Mouse (Mus musculus): Measurements from ENCODE around the gene Eipr1.
"Not testable (repeated sequence)": the region's sequence is repeated elsewhere in the genome, so short reads cannot be mapped to it uniquely, and the experiment has no call there.

Eipr1 gene

GRCm38 (mm10) chr12:28751508-28752263 lies at the start of gene Eipr1:
Gene Eipr1 (plus strand): TSS chr12:28751803.
- peak; percentile 95 for DNase-seq

GRCm38 (mm10) chr12:28704381-28704780 lies 47.2 kb upstream of the Eipr1 start:
- no peak for DNase-seq

GRCm38 (mm10) chr12:28705204-28705603 lies 46.4 kb upstream of the Eipr1 start:
- DNase-seq, result no peak

DNA sequence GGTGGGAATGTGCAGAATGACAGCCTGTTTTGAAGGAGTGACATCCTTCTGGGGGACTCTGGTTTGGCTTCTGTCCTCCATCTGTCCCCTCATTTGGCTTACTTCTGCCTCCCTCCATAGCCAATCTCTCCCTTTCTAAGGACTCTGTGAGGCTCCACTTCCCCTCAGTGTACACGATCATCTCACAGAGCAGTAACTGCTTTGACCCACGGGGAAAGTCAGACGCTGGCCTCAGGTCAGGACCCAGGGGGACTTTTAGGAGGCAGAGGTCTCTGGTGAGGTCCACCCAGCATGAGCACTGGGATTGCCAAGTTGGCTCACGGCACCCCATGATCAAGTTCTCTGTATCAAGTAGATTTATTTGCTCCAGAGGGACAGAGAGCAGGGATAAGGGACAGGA lies 43.4 kb upstream of the Eipr1 start:
- DNase-seq, result no peak

- no peak for DNase-seq
These were observed 40.9 kb upstream of the Eipr1 start for GRCm38 (mm10) chr12:28710566-28711185.

- DNase-seq, result no peak
These were observed 36.6 kb upstream of the Eipr1 start for GRCm38 (mm10) chr12:28714822-28715632.

DNA sequence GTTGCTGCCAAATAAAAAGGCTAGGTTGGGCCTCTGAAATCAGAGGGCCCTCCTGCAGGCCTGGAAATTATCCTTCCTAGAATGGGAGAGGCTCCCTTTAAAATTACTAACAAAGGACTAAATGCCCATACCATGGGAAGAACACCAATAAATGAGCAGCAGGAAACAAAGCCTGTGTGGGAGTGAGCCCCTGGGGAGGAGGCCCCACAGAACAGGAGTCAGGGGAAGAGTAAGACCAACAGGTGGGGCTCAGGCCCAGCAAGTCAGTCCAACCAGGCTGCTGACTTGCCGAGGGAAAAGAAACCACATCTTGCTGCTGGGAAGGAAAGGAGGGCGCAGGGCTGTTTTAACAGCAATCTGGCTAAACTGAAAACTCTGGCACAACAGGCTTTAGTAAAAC lies 34.5 kb upstream of the Eipr1 start:
- no peak for DNase-seq

GRCm38 (mm10) chr12:28718106-28718505 lies 33.5 kb upstream of the Eipr1 start:
- peak; percentile 59 for DNase-seq

DNA sequence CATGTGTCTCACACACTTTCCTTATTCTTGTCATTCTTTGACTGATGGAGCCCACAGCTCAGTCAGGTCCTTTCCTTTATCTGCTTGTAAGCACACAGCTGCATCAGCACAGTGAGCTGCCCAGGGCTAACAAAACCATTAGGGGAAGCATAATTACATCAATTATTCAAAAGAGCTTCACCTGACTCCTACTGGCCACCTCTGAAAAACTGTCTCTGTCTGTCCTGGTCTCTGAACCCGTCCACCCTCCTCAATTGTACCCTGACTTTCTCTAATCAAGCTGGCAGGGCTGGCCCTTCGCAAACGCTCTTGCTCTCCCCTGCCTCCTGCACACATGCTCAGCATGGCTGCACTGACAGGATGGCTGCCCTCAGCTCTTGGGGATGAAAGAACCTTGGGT lies 27.2 kb upstream of the Eipr1 start:
- no peak for DNase-seq

- no peak for DNase-seq
These were observed 25.4 kb upstream of the Eipr1 start for GRCm38 (mm10) chr12:28726204-28726603.

- DNase-seq, result no peak
These were observed 24.5 kb upstream of the Eipr1 start for GRCm38 (mm10) chr12:28727061-28727460.

DNA sequence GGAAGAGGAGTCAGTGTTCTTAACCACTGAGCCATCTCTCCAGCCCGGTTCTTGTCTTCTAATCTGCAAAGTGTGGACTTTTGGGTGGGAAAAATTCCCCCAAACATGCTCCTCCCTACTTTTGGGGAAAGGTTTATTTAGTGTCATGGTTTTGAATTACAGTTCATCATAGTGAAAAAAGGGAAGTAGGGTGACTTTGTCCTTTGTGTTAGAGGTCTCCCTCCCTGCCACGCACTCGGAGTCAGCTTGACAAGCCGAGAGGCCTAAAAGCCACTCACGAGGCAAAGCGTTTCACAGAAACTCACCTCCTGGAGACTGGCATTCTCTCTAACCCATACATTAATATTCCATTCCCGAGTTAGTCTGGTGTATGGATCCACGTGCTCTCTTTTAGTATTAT lies 19.0 kb upstream of the Eipr1 start:
- DNase-seq, result no peak

DNA sequence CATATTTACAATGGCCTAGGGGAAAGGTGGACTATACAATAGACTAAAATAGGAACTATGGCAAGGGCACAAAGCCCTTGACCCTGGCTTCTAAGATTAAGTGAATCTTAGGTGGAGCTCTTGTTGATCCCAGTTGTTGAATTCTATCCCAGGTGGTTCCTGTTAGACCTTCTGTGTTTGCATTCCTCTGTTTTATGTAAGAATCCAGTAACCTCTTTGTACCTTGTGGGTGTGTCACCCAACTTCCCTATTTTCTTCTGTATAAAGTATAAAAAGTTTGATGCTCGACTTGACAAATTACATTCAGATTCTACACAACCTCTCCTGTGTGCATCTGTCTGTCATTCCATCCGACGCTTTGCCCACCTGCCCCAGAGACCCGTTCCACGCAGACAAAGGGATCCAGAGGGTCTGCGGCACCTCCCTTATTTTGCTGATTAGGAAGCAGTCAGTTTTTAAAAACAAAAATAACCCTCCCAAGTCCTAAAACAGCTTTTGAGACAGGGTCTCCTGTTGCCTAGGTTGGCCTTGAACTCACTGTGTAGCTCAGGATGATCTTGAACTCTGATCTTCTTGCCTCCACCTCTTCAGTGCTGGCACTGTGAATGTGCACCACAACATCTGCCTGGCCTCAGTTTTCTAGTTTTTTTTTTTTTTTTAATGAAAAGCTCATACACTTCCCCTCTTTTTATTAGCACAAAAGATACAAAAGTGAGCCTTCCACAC lies 17.9 kb upstream of the Eipr1 start:
- not testable (repeated sequence) for DNase-seq

GRCm38 (mm10) chr12:28734271-28734670 lies 17.3 kb upstream of the Eipr1 start:
- no peak for DNase-seq

- no peak for DNase-seq
These were observed 16.3 kb upstream of the Eipr1 start for GRCm38 (mm10) chr12:28735293-28735692.

DNA sequence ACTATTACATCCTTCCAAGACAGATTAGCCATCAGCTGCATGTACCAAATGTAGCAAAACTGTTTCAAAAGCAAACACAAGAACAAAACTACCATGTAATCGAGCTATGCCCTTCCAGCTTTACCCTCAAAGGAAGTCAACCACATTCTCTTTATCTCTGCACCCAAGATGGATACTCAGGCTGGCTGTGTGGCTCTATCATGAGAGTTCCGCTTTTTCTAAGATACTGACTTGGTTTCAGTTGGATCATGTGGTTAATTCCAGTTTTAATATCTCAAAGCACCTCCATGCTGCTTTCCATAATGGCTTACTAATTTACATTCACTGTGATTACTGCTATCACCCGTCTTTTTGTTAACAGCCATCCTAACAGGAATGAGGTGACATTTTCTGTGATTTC lies 8.3 kb upstream of the Eipr1 start:
- DNase-seq, result no peak

GRCm38 (mm10) chr12:28750021-28750633 lies 1.5 kb upstream of the Eipr1 start, which contains the start of gene Trappc12:
Gene Trappc12 (minus strand): TSS chr12:28750472.
- DNase-seq, result peak; percentile 91

- DNase-seq, result peak; percentile 19
These were observed 727 bp upstream of the Eipr1 start for GRCm38 (mm10) chr12:28750876-28751275.

GRCm38 (mm10) chr12:28756019-28756418 lies 4.4 kb downstream of the Eipr1 start:
- DNase-seq, result peak; percentile 70

GRCm38 (mm10) chr12:28769953-28770352 lies 18.4 kb downstream of the Eipr1 start:
- DNase-seq, result no peak

DNA sequence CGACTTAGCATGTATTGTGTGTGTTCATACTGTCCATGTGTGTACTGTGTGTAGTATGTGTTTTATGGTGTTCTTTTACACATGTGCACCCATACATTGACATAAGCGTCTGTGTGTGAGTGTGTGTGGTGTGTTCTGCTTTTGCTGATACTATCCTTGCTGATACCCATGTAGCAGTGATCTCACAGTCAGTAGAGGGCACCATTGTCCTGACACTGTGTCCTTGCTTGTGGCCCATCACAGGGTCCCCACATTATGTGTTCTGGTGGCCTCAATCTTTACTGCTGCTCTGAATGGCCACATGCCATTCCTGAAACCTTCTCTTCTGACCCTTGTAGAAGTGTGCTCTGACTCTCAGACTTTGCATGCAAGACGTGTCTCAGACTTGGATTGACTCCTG lies 22.2 kb downstream of the Eipr1 start:
- DNase-seq, result no peak

DNA sequence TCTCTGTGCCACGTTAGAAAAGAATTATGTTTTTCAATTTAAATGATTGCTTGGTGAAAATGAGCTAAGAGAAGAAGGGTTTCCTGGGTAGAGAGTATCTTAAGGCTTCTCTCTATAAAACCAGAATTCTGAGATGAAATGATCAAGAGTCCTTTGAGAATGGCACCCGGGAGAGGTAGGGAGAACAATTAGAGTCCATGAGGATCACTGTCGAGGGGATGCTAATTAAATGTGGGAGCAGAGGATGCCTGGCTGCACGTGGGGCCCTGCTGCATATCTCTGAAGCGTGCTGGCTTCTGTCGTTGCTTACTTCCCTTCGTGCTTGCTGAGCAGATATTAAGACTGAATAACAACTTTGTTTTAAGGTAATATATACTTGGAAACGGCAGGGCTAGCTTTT lies 23.5 kb downstream of the Eipr1 start:
- no peak for DNase-seq

GRCm38 (mm10) chr12:28775627-28776026 lies 24.0 kb downstream of the Eipr1 start:
- no peak for DNase-seq

Measured in kidney, adult 9 months (tissue).